Mouse (Mus musculus): ENCODE measurements around the gene Glb1l2. TPM values are rescaled to one million over a fixed set of nuclear protein-coding genes. Genes with fewer than 3 reads are reported as not detected.

Gene Glb1l2
- polyA plus RNA-seq, 1 experiment from 2014 or later = 2.9 TPM

GRCm38 (mm10) chr9:26718388-26718787 is 87.9 kb downstream of the Glb1l2 start:
- DNase-seq (ENCODE audit: low spot score) (no peak), ATAC-seq (no peak)
- H3K9me3 ChIP-seq (replicated peaks; ENCODE audit: control insufficient read depth, low read length) = no peaks in the 10 kb centered on the region
- no peaks in the 10 kb centered on the region for H3K36me3 ChIP-seq (ENCODE audit: control insufficient read depth, insufficient read depth, low read length)
- no peaks in the 10 kb centered on the region for H3K4me1 ChIP-seq (ENCODE audit: control insufficient read depth, insufficient read depth, low read length)
- no peak overlapping the region for H3K4me2 ChIP-seq (ENCODE audit: low read length)
- no peak overlapping the region for H3K4me3 ChIP-seq (ENCODE audit: low read depth, low read length)
- H3K27ac ChIP-seq (ENCODE audit: low read depth, low read length) = no peak overlapping the region
- 15% methylated on average over 3 of the region's 3 CpGs for WGBS
- no peaks in the 10 kb centered on the region for H3K27me3 ChIP-seq (replicated peaks; ENCODE audit: control insufficient read depth, insufficient read depth, low read length)
- H3K9ac ChIP-seq (ENCODE audit: low read length) = no peak overlapping the region

Other genes starting within 250 kb of the Glb1l2 start
- 26.0 and 35.2 TPM in 2 replicates for gene B3gat1, start 72.7 kb downstream of the Glb1l2 start, polyA plus RNA-seq (2014; fragmentation: Nextera tagmentation; extraction: Ambion mirVana)
- gene Glb1l3, start 54.4 kb upstream of the Glb1l2 start, polyA plus RNA-seq (2014; fragmentation: Nextera tagmentation; extraction: Ambion mirVana) = not detected in 2 replicates
- gene Gm1110, start 116.6 kb upstream of the Glb1l2 start, polyA plus RNA-seq (2014; fragmentation: Nextera tagmentation; extraction: Ambion mirVana) = 0.67 and 0.70 TPM in 2 replicates
- gene Acad8, start 193.1 kb upstream of the Glb1l2 start, polyA plus RNA-seq (2014; fragmentation: Nextera tagmentation; extraction: Ambion mirVana) = 34.4 and 43.3 TPM in 2 replicates
- gene Thyn1, start 193.2 kb upstream of the Glb1l2 start, polyA plus RNA-seq (2014; fragmentation: Nextera tagmentation; extraction: Ambion mirVana) = 151 and 164 TPM in 2 replicates
- 77.9 and 84.4 TPM in 2 replicates for gene Vps26b, start 223.6 kb upstream of the Glb1l2 start, polyA plus RNA-seq (2014; fragmentation: Nextera tagmentation; extraction: Ambion mirVana)
- 23.8 and 23.9 TPM in 2 replicates for gene Ncapd3, start 223.7 kb upstream of the Glb1l2 start, polyA plus RNA-seq (2014; fragmentation: Nextera tagmentation; extraction: Ambion mirVana)